Mouse (Mus musculus) cerebellum, adult 2 months (tissue): ENCODE measurements around the gene Mcrip2. TPM values are rescaled to one million over a fixed set of nuclear protein-coding genes. Genes with fewer than 3 reads are reported as not detected.

Experiments
- DNase-seq, 2 experiments: peaks; one replicate each; pipeline ENCODE4 v3.0.0; 2021
- H3K27ac ChIP-seq: fragments of 200-500 bp; 2 replicates; pipeline ENCODE4 v1.5.1; 2012; ENCODE audit warnings: low read length, control low read depth, inconsistent platforms; ENCODE audit not compliant: insufficient read depth
- H3K27me3 ChIP-seq: fragments of 200-500 bp; 2 replicates; pipeline ENCODE4 v1.6.1; 2012; ENCODE audit warnings: inconsistent platforms, mild to moderate bottlenecking, low read length, moderate library complexity; ENCODE audit not compliant: control insufficient read depth, insufficient read depth
- H3K4me1 ChIP-seq: fragments of 200-500 bp; 2 replicates; pipeline ENCODE4 v1.6.1; 2011; ENCODE audit warnings: low read length; ENCODE audit not compliant: control insufficient read depth, insufficient read depth
- H3K4me3 ChIP-seq: fragments of 200-500 bp; replicated peaks from 2 replicates; pipeline ENCODE3; 2011; ENCODE audit warnings: mild to moderate bottlenecking, low read depth, low read length, control low read depth; ENCODE audit not compliant: insufficient read depth
- CTCF ChIP-seq: fragments of 200-500 bp; IDR thresholded peaks from 2 replicates; pipeline ENCODE4 v1.5.1; 2011; ENCODE audit warnings: low read depth, mild to moderate bottlenecking, control low read depth, low read length, moderate library complexity, borderline replicate concordance; ENCODE audit not compliant: insufficient read depth
- POLR2A ChIP-seq: fragments of 200-500 bp; IDR thresholded peaks from 2 replicates; pipeline ENCODE4 v1.6.1; 2011; ENCODE audit warnings: low read length, control low read depth, borderline replicate concordance; ENCODE audit not compliant: insufficient read depth
- WGBS: fragments of 180-500 bp; shearing (Covaris S2); methylation state at CpG from one replicate; pipeline ENCODE4 v1.1.7; 2018; 5-methylcytosine and 5-hydroxymethylcytosine counted together
- polyA plus RNA-seq: library from polyadenylated mRNA; depleted of rRNA; stranded (reverse); fragments of >200 nt; gene quantifications from 2 replicates; pipeline ENCODE4 v1.2.3, GENCODE M21; 2012

The Mcrip2 gene
- polyA plus RNA-seq, 1 experiment, result 34.1 TPM

- TF ChIP-seq CTCF (no peak), POLR2A (peak; percentile 95)
- Histone ChIP-seq H3K27me3 (no peaks in the 10 kb centered on the region), H3K27ac (peak within 1 kb of the TSS; percentile 98), H3K4me1 (peaks cover 7% of the 10 kb centered on the region), H3K4me3 (peak within 1 kb of the TSS; percentile 91)
- WGBS, result 2% methylated on average over 65 of the region's 65 CpGs
- peak; percentile 93 to 94 for DNase-seq
Measured at GRCm38 (mm10) chr17:25860832-25861703, 7.5 kb downstream of the Mcrip2 start, which contains the start of gene Wdr90. Wdr90 (minus strand) TSS chr17:25861501.

- no peak overlapping the region for H3K4me3 ChIP-seq
- H3K27ac ChIP-seq, result no peak overlapping the region
- H3K27me3 ChIP-seq, result no peaks in the 10 kb centered on the region
- H3K4me1 ChIP-seq, result peaks cover 7% of the 10 kb centered on the region
- DNase-seq, result no peak
- no peak for TF ChIP-seq POLR2A
- no peak for TF ChIP-seq CTCF
- 84% methylated on average over 6 of the region's 6 CpGs for WGBS
Measured at GRCm38 (mm10) chr17:25860229-25860628, 8.3 kb downstream of the Mcrip2 start.

GRCm38 (mm10) chr17:25844396-25844901, 24.1 kb downstream of the Mcrip2 start, which contains the start of gene Rhot2:
Rhot2 (minus strand) TSS chr17:25844851.
- Histone ChIP-seq H3K27me3 (no peaks in the 10 kb centered on the region), H3K4me1 (peaks cover 12% of the 10 kb centered on the region), H3K4me3 (peak within 1 kb of the TSS; percentile 78), H3K27ac (peak within 1 kb of the TSS; percentile 59)
- WGBS, result under 1% methylated on average over 21 of the region's 21 CpGs
- DNase-seq, result peak; percentile 94 to 96
- TF ChIP-seq CTCF (peak; percentile 27; the same call in 1 of the 2 replicates), POLR2A (peak; percentile 77; the same call in 1 of the 2 replicates)

GRCm38 (mm10) chr17:25843636-25844395, 24.7 kb downstream of the Mcrip2 start:
- Histone ChIP-seq H3K4me1 (peaks cover 12% of the 10 kb centered on the region), H3K27ac (peak overlapping the region; percentile 59), H3K27me3 (no peaks in the 10 kb centered on the region), H3K4me3 (peak overlapping the region; percentile 78)
- DNase-seq, result peak in 1 of 2 experiments; percentile 56
- TF ChIP-seq CTCF (no peak), POLR2A (no peak)
- 2% methylated on average over 38 of the region's 38 CpGs for WGBS

GRCm38 (mm10) chr17:25843122-25843521, 25.4 kb downstream of the Mcrip2 start:
- H3K4me1 ChIP-seq, result peaks cover 12% of the 10 kb centered on the region
- 35% methylated on average over 4 of the region's 4 CpGs for WGBS
- H3K27ac ChIP-seq, result no peak overlapping the region
- TF ChIP-seq POLR2A (no peak), CTCF (no peak)
- H3K4me3 ChIP-seq, result peak overlapping the region; percentile 78
- DNase-seq, result no peak
- H3K27me3 ChIP-seq, result no peaks in the 10 kb centered on the region

GRCm38 (mm10) chr17:25842509-25842908, 26.1 kb downstream of the Mcrip2 start:
- Histone ChIP-seq H3K27me3 (no peaks in the 10 kb centered on the region), H3K4me1 (peaks cover 14% of the 10 kb centered on the region), H3K27ac (no peak overlapping the region), H3K4me3 (no peak overlapping the region)
- no peak for TF ChIP-seq CTCF
- no peak for TF ChIP-seq POLR2A
- DNase-seq, result no peak
- 45% methylated on average over 3 of the region's 3 CpGs for whole genome bisulfite sequencing

- Histone ChIP-seq H3K4me1 (peaks cover 19% of the 10 kb centered on the region), H3K27ac (no peak within 1 kb of the TSS), H3K4me3 (no peak within 1 kb of the TSS), H3K27me3 (no peaks in the 10 kb centered on the region)
- no peak for DNase-seq
- WGBS, result 93% methylated on average over 22 of the region's 22 CpGs
- TF ChIP-seq POLR2A (no peak), CTCF (no peak)
Measured at GRCm38 (mm10) chr17:25841117-25841880, 27.3 kb downstream of the Mcrip2 start, which contains the start of gene Gm20683. Gm20683 (minus strand) TSS chr17:25841763.
